Mouse (Mus musculus) forebrain, embryonic 12.5 days (tissue): ENCODE data around the gene Epyc. TPM values are rescaled to one million over a fixed set of nuclear protein-coding genes. Genes with fewer than 3 reads are reported as not detected.
"Not testable (repeated sequence)": the region's sequence is repeated elsewhere in the genome, so short reads cannot be mapped to it uniquely, and the experiment has no call there.

Experiments used
- ATAC-seq: fragments of 200-750 bp; cut with Nextera tagmentation; 2 replicates; pipeline ENCODE4 v1.8.0; 2017; ENCODE audit warnings: moderate TSS enrichment; ENCODE audit not compliant: low FRiP score
- H3K27ac ChIP-seq: fragments of 300-500 bp; sonication (generic); 2 replicates; pipeline ENCODE4 v1.5.1; 2016; ENCODE audit warnings: mild to moderate bottlenecking
- H3K27me3 ChIP-seq: fragments of 300-500 bp; sonication (generic); 2 replicates; pipeline ENCODE4 v1.6.1; 2016; ENCODE audit warnings: mild to moderate bottlenecking
- H3K36me3 ChIP-seq: fragments of 300-500 bp; sonication (generic); replicated peaks from 2 replicates; pipeline ENCODE4 v1.6.1; 2016; ENCODE audit warnings: mild to moderate bottlenecking
- H3K4me1 ChIP-seq: fragments of 300-500 bp; sonication (generic); 2 replicates; pipeline ENCODE4 v1.6.1; 2016
- H3K4me2 ChIP-seq: fragments of 300-500 bp; sonication (generic); 2 replicates; pipeline ENCODE4 v1.6.1; 2016; ENCODE audit warnings: mild to moderate bottlenecking, moderate library complexity
- H3K4me3 ChIP-seq: fragments of 300-500 bp; sonication (generic); replicated peaks from 2 replicates; pipeline ENCODE4 v1.5.1; 2016; ENCODE audit warnings: mild to moderate bottlenecking
- H3K9ac ChIP-seq: fragments of 300-500 bp; sonication (generic); 2 replicates; pipeline ENCODE4 v1.6.1; 2016; ENCODE audit warnings: mild to moderate bottlenecking
- H3K9me3 ChIP-seq: fragments of 300-500 bp; sonication (generic); 2 replicates; pipeline ENCODE4 v1.6.1; 2016
- WGBS: fragments of 180-500 bp; shearing (Covaris S2); methylation state at CpG from one replicate; pipeline ENCODE4 v1.1.7; 2016; 5-methylcytosine and 5-hydroxymethylcytosine counted together
- polyA plus RNA-seq: library from polyadenylated mRNA; unstranded; fragments of >200 nt; fragmentation: Nextera tagmentation; extraction: Ambion mirVana; gene quantifications from 2 replicates; pipeline ENCODE4 v1.2.1, GENCODE M21; 2016

Gene Epyc
- polyA plus RNA-seq, 1 experiment from 2014 or later: 4.8 TPM

- Histone ChIP-seq H3K4me3 (no peak overlapping the region), H3K4me1 (no peaks in the 10 kb centered on the region), H3K27me3 (no peaks in the 10 kb centered on the region), H3K4me2 (no peak overlapping the region), H3K36me3 (no peaks in the 10 kb centered on the region), H3K9ac (no peak overlapping the region), H3K27ac (no peak overlapping the region), H3K9me3 (no peaks in the 10 kb centered on the region)
- 84% methylated on average over 1 of the region's 1 CpGs for WGBS
- ATAC-seq: no peak
These were observed 73.4 kb downstream of the Epyc start for GRCm38 (mm10) chr10:97717233-97717632.

GRCm38 (mm10) chr10:97718021-97718420 is 74.2 kb downstream of the Epyc start:
- Histone ChIP-seq H3K4me3 (no peak overlapping the region), H3K4me2 (no peak overlapping the region), H3K27ac (no peak overlapping the region), H3K9ac (no peak overlapping the region), H3K4me1 (no peaks in the 10 kb centered on the region), H3K27me3 (no peaks in the 10 kb centered on the region), H3K36me3 (no peaks in the 10 kb centered on the region), H3K9me3 (no peaks in the 10 kb centered on the region)
- ATAC-seq: no peak
- WGBS: 78% methylated on average over 2 of the region's 2 CpGs

- ATAC-seq: no peak
These were observed 76.8 kb downstream of the Epyc start for GRCm38 (mm10) chr10:97720625-97721024.

GRCm38 (mm10) chr10:97722709-97723108 is 78.8 kb downstream of the Epyc start:
- Histone ChIP-seq H3K36me3 (no peaks in the 10 kb centered on the region), H3K27ac (no peak overlapping the region), H3K4me1 (no peaks in the 10 kb centered on the region), H3K27me3 (no peaks in the 10 kb centered on the region), H3K9me3 (no peaks in the 10 kb centered on the region), H3K4me2 (no peak overlapping the region), H3K4me3 (no peak overlapping the region), H3K9ac (no peak overlapping the region)
- WGBS: 94% methylated on average over 9 of the region's 9 CpGs
- ATAC-seq: no peak

More at GRCm38 (mm10) chr10:97720625-97721024, 76.8 kb downstream of the Epyc start:
- no peak overlapping the region for H3K4me2 ChIP-seq
- H3K4me3 ChIP-seq: no peak overlapping the region
- no peaks in the 10 kb centered on the region for H3K9me3 ChIP-seq
- no peaks in the 10 kb centered on the region for H3K4me1 ChIP-seq
- 95% methylated on average over 1 of the region's 1 CpGs for WGBS
- no peaks in the 10 kb centered on the region for H3K36me3 ChIP-seq
- H3K9ac ChIP-seq: no peak overlapping the region
- H3K27ac ChIP-seq: no peak overlapping the region
- H3K27me3 ChIP-seq: no peaks in the 10 kb centered on the region

- Histone ChIP-seq H3K4me2 (no peak overlapping the region), H3K9me3 (no peaks in the 10 kb centered on the region), H3K4me1 (no peaks in the 10 kb centered on the region), H3K27me3 (no peaks in the 10 kb centered on the region), H3K9ac (no peak overlapping the region), H3K27ac (no peak overlapping the region), H3K4me3 (no peak overlapping the region), H3K36me3 (no peaks in the 10 kb centered on the region)
- no peak for ATAC-seq
- 58% methylated on average over 1 of the region's 1 CpGs for WGBS
These were observed 82.1 kb downstream of the Epyc start for GRCm38 (mm10) chr10:97725929-97726328.

- H3K4me3 ChIP-seq, H3K27ac ChIP-seq, H3K4me1 ChIP-seq, H3K27me3 ChIP-seq, H3K9ac ChIP-seq, H3K36me3 ChIP-seq, H3K4me2 ChIP-seq, ATAC-seq, H3K9me3 ChIP-seq: not testable (repeated sequence)
These were observed 82.8 kb downstream of the Epyc start, which contains the start of gene C030005K15Rik for GRCm38 (mm10) chr10:97726655-97727054. TSS of gene C030005K15Rik (minus strand) at chr10:97726755.

Other genes with a start within 250 kb of the Epyc start
- gene Dcn, start 164.5 kb upstream of the Epyc start, polyA plus RNA-seq: 22.4 and 30.6 TPM in 2 replicates
- 70.1 and 90.3 TPM in 2 replicates for gene Lum, start 78.9 kb upstream of the Epyc start, polyA plus RNA-seq
- gene Kera, start 37.2 kb upstream of the Epyc start, polyA plus RNA-seq: 0.08 and 0.27 TPM in 2 replicates
- not detected in 2 replicates for gene Ccer1, start 49.0 kb downstream of the Epyc start, polyA plus RNA-seq
- gene C030005K15Rik, start 82.7 kb downstream of the Epyc start, polyA plus RNA-seq: not detected in 2 replicates